Mouse (Mus musculus) embryo, embryonic 10 days (tissue): ENCODE measurements around the gene Unc13d.
A peak's percentile ranks its signal among the peaks of the same experiment; 100 is the strongest.
"Not testable (repeated sequence)": the region's sequence is repeated elsewhere in the genome, so short reads cannot be mapped to it uniquely, and the experiment has no call there.

ENCODE experiments used
- DNase-seq: peaks from one replicate; pipeline ENCODE4 v3.0.0-alpha.2; 2015; ENCODE audit warnings: low spot score

Gene Unc13d

DNA sequence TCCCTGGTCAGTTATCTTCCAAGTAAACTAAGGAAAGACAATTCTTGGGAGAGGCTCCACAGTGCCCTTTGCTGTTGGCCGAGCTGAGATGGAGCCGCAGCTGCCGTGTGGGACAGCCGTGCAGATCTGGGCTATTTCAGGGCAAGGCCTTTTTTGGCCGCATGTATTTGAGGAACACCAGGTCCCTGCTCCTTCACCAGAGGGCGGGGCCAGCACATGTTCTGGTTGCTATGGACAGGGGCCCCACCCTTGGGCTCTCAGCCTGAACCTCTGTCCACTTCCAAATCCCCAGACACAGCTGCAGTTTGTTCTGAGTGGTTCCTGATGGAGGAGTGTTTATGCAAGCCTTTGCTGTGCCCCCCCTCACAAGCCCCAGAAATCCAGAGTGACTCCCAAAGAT lies 22.6 kb upstream of the Unc13d start:
- DNase-seq = no peak

DNA sequence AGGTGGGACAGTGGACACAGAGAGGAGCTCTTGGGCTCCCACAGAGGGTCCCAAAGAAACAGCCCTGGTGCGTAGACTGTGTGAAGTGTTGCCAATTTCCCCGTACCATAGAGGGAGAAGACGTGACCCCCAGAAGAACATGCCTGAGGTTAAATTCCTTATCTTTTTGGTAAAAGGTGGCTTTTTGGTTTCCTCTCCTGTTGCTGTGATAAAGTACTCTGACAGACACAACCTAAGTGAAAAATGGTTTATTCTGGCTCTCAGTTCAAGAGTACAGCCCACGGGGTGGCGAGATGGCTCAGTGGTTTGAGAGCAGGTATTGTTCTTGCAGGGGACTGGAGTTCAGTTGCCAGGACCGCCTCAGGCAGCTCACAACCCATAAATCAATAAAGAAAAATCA lies 21.7 kb upstream of the Unc13d start:
- DNase-seq = no peak

DNA sequence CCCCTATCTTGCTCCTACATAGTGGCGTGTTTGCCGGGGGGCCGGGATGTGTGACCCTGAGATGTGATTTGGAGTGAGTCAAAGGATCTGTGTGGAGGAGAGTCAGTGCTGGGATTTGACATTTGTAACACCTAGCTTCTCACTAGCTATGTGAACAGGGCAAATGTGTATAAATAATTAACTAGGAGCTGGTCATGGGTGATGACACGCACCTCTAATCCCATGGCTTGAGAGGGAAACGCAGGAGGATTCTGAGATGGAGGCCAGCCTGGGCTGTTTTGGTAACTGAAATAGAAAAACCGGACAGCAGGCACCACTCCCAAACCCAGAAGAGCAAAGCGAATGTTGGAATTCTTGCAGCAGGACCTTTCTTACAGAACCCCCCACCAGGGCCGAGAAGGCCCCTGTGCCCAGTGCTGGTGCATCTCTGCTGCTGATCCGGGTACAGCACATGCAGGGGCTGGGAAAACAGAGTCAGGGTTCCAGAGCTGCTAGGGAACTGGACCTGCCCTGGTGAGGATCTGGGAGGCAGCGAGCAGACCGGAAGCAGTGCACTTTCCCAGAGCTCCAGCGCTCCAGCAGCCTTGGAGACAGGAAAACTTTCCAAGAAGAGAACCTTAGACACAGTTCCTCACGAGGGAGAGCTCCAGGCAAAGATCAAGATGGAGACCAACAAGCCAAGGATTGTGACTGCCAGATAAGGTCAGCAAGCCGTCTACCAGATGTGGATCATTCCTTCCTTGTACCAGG lies 21.1 kb upstream of the Unc13d start:
- no peak for DNase-seq

DNA sequence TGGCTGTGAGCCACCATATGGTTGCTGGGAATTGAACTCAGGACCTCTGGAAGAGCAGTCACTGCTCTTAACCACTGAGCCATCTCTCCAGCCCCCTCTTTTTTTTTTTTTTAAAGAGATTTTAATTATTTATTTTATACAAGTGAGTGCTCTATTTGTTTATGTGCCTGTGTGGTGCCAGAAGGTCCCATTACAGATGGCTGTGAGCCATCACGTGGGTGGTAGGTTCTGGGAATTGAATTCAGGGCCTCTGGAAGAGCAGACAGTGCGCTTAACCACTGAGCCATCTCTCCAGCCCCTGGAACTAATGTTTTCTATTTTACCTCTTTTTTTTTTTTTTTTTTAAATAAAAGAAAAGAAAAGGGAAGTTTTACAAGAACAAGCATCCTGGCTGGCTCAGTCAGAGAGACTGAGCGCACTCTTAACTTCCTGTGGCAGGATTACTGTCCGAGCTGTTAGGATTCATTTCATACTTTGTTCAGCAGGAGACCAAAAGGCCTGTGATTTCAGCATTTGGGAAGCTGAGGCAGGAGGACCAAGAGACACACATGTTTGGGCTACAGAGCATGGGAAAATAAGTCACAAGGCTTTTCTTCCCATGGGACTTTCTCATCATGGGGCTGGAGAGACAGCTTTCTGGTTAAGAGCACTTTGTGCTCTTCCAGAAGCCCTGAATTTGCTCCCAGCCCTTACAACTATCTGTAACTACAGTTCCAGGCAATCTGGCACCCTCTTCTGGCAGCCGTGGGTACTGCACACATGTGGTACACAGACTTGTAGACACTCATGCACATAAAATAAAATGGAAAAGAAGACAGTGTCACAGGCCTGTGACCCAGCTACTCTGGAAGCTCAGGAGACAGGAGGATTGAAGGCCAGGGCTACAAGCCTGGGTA lies 18.7 kb upstream of the Unc13d start:
- peak; percentile 47 for DNase-seq

DNA sequence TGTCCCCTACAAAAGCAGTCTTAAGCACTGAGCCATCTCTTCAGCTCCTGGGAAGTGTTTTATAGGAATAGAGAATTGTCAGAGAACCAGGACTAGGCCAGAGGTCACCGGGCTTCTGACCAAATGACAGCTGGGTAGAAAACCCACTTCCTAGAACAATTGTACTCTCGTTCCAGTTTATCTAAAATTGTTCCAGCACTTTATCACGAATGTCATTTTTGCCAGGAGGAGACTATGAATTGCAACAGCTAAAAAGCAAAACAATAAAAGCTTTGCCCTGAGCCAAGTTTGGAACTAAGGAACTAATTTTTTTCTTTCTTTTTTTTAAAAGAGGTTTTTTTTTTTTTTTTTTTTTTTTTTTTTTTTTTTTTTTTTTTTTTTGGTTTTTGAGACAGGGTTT lies 17.8 kb upstream of the Unc13d start:
- no peak for DNase-seq

DNA sequence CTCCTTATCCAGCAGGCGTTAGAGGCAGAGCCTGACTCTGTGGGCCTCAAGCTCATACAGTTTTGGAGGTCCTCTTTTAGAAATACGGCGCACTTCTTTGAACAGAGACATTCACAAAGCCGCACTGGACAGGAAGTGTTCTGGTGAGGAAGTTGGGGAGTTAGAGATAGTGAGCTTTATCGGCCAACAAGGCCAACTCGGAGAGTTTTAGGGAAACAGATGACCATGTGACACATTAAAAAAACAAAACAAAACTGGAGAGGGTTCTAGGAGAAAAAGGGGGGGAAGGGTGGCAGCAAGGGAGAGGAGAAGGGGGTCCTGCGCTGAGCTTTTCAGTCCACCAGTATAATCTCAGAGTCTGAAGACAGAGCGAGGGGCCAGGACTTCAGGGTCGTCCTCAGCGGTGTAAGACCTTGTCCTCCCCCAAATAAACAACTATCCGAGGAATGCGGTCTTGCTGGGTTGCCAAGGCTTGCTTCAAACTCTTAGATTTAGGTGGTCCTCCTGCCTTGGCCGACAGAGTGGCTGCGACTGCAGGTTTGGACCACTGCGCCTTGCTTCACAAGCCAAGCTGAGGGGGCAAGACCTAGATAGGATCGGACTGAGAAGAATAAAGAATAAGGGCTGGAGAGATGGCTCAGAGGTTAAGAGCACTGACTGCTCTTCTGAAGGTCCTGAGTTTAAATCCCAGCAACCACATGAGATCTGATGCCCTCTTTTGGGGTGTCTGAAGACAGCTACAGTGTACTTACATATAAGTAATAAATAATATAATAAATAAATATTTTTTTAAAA lies 16.2 kb upstream of the Unc13d start:
- DNase-seq = no peak

DNA sequence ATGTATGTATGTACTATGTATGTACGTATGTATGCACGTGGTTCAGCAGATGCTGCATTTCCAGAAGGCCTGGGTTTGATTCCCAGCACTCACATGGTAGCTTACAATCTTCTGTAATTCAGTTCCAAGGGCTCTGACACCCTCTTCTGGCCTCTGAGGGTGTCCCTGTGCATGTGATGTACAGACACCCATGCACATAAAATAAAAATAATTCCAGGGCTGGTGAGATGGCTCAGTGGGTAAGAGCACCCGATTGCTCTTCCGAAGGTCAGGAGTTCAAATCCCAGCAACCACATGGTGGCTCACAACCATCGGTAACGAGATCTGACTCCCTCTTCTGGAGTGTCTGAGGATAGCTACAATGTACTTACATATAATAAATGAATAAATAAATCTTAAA lies 15.2 kb upstream of the Unc13d start:
- not testable (repeated sequence) for DNase-seq

DNA sequence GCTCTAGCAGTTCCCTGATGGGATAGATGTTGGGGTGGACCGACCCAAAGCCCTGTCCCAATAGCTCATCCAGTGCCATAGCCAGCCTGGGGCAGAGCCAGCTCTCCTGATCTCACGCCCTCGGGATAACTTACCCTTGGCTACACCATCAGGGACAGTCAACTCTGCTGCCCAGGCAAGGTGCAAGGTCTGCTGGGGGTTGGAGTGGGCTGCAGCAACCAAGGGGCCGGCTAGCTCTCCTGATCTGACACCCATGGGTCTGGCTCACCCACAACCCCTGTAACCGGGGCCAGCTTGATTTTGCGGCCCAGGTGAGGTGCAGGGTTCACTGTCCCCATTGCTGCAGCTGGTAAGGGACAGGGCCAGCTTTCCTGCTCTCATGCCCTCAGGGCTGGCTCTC lies 13.8 kb upstream of the Unc13d start:
- DNase-seq = no peak

DNA sequence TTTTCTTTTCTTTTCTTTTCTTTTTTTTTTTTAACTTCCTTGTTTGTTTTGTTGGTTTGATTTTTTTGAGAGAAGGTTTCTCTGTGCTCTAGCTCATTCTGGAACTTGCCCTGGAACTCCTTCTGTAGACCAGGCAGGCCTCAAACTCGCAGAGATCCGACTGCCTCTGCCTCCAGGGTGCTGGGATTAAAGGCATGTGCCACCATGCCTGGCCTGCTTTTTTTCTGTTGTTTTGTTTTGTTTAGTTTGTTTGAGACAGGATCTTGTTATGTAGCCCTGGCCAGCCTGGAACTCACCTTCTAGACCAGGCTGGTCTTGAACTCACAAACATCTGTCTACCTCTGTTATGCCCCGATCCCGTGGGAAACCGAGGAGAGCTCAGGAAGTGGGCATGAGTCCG lies 11.8 kb upstream of the Unc13d start:
- no peak for DNase-seq

DNA sequence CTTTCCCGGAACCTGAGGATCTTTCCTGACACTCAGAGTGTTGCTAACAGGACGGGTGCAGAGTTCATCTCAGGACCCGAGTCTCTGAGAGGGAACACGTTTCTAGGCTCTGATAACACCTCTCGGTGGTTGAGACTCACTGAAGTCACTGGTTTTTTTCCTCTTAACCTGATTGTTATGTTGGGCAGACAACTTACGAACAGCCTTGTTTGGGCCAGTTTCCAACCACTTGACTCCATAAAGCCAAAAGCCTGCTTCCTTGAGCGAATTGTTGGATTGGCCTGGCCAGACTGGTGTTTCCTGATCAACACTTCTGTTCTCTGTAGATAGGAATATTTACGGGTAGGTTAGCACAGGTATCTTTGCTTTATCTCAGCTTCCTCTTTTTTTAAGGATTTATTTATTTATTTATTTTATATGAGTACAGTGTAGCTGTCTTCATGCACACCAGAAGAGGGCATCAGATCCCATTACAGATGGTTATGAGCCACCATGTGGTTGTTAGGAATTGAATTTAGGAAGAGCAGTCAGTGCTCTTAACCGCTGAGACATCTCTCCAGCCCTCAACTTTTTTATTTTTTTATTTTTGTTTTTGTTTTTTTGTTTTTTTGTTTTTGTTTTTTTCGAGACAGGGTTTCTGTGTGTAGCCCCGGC lies 11.1 kb upstream of the Unc13d start:
- DNase-seq = no peak

DNA sequence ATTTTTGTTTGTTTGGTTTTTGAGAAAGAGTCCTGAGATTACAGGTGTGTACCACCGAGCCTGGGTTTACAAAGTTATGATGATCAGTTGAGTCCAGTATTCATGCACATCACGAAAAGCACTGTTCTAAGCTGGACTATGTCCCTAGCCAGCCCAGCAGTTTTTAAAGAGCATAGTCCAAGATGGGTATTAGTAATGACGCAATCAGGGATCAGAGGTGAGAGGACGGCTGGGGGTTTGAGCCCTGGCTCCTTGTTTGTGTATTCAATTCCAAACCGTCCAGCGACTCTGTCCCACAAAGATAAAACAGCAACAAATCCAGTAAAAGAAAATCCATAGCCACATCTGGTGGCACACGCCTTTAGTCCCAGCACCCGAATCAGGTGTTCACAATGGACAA lies 10.4 kb upstream of the Unc13d start:
- no peak for DNase-seq

DNA sequence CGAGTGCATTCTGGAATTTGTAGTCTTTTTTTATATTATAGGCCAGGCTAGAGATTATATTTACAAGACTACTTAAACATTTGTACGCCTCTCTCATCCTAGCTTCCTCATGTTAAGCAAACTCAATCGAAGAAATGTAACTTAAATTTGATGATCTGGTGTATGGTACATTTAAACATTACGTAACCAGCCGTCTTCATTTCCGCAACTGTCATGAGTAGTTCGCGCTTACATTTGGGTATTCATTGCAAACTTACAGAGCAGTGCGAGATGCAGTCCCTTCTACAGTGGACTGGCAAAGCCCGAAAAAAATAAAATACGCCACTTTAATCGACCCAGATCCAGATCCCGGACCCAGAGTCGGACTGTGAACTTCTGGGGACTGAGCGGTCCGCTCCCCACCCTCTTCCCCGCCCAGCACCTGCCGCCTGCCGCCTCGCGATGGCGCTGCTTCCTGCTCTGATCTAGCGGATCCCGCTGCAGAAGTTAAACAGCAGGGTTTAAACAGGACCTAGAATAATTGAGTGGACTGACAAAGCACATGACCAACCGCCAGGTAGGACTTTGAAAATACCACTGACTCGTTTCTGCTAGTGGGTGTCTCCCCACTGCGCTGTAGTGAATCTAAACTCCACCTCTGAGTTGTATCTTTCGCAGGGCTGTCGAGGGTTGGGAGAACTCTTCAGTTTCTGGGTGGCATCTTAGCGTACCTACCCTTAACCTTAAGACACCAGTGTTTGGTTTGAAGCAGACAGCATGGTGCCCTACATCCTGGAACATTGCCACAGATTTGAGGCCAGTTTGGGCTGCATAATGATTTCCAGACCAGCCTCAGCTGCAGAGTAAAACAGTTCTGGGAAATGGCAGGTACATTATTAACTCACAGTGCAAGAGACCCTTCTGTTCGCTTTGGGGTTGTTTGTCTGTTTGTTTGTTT lies 9.7 kb upstream of the Unc13d start:
- DNase-seq = peak; percentile 91

DNA sequence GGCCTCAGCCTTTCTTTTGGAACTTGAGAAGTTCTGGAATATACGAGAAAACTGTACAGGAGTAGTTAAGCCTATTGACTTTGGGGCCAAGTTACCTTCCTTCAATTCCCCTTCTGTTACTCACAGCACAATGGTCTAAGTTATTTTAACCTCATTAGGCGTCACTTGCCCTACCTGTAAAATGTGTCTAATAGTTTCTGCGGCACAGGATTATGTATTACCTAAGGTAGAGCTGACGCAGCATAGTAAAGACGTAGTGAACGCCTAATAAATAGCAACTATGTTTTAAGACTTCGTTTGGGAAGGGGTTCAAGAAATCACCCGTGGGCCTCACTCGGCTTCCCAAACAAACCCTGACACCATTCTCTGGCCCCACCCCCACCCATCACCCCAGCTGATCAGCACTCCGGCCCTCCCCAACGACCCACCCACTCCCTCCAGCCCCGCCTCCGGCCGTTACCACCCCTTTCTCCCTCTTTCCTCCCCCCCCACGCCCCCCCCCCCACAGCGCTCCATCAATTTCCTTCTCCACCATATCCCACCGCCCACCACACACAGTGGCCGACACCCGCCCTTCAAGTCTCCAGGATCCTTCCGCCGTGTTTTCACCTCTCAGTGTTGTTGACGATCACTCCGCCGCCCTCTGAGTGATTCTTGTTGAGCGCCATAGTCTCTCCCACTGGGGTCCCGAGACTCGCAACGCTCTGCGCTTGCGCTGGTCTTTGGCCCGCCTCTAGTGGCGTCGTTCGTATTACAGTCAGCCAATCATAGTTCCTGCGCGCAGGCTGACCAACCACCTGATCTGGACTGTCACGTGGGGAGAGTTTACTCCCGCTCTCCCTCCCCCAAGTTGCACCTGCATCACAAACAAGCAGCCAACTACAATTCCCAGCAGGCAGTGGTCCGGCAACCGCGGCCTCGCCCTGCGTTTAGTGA lies 8.8 kb upstream of the Unc13d start, which contains the start of gene Wbp2:
Gene Wbp2 (minus strand): TSS at position 738 of the 936 bp plus-strand sequence.
- peak; percentile 99 for DNase-seq

DNA sequence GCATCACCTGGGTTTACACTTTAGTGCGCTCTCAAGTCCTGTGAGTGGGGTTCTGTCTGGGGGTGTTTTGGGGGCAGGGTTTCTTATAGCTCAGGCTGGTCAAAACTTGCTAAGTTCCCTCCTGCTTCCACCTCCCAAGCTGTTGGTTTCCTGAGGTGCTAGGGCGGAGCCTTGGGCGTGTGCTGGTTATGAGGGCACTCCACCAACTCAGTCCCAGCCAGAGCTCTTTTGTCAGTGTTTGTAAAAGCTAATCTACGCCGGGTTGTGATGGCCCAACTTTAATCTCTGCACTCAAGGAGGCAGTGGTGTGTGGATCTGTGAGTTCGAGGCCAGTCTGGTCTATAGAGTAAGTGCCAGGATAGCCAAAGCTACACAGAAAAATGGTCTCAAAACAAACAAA lies 6.4 kb upstream of the Unc13d start:
- DNase-seq = no peak

DNA sequence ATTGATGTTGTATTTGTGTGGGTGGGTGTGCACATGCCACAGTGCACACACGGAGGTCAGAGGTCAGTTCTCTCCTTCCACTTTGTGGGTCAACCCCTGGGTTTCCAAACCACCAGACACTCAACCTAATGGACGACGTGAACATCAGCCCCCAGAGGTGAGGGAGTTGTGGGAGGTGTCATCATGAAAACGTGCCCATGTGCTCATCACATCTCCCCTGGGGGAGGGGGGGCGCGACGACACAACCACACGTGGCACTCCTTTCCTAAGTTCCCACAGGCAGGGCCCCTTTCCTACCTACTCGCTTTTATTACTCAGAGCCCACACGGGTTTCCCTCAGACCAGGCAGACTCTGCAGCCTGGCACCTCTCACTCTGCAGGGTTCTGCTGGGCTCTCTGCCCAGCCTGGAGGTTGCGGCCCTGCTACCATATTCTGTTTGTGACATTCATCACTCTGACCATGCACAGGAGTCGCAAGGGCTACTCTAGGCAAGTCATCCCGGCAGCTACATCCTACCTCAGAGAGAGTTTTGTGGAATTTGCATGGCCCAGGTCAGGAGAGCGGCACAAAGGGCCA lies 5.4 kb upstream of the Unc13d start:
- DNase-seq = no peak

DNA sequence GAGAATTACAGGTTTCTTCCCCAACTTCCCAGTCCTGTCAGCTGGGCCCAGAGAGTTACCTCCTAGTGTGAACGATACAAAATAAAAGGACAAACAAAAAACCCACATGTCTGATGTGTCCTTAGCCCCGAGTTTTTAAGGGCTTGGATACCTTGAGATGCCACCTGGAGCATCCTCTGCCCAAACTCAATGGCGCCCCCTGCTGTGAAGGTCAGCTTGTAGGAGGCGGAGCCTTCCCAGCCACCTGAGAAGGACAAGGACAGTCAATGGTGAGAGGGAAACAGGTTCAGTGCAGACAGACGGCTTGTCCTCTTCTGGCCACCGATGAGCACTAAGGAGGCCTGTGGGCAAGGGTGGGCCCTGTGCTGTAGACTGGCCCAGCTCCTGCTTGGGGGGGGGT lies 3.3 kb upstream of the Unc13d start:
- DNase-seq = peak; percentile 69

DNA sequence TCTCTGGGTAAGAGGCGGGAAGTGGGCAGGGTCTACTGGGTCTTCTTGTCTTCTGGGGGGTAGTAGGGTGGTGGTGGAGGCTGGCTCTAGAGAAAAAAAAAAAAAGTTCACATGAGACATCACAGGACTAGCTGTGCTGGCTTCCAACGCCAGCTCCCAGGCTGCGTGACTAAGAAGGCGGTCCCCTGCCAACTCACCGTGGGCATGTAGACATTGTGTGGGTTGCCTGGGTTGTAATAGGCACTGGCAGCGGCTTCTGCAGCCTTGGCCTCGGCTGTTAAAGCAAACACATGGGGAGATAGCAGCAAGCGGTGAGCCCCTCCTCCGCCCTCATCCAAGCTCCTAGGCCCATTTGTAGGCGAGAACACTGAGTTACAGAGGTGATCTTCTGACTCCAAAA lies 1.8 kb upstream of the Unc13d start:
- no peak for DNase-seq

DNA sequence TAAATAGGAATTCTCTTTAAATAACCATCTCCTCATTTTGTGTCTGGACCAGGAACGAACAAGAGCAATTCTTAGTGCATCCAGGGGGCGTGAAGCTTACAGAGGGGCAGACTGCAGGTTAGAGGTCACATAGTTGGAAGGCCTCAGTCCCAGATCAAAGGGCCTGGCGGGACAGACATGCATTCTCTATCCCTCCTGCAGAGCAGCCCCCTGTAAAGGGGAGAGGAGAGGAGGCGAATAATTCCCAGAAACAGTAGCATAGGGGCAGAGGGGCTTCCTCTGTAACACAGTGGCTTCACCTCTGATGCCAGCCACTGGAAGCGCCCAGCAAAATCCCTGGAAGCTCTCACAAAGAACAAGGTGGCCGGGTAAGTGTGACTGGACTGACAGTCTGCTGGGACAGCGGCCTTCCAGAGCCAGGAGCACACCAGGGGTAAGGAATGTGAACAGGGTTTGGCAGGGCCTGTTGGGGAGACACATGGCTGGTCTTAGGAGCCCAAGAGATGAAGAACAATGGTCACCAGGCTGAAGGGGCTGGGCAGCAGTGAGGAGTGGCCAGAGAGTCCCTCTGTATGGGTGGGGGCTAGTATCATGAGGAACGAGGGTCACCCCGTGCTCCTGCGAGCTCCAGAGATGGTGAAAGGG lies 1.0 kb upstream of the Unc13d start:
- DNase-seq = peak; percentile 85

DNA sequence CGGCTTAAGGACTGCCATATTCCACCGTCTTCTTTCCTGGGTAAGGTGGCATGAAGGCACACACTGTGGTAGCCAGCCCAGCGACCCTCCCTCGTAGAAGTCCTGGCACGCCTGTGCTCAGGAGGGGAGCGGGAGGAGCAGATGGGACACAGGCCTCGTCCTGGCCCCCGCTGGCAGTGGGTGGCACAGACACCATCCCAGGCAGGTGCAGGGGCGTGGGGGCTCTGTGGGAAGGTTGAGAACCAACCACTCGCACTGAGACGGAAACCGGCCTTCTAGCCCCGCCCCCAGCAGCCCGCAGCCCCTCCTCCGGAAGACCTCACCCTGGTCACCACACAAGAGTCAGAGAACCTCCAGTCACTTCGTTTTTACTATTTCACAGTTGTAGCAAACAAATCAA lies 460 bp upstream of the Unc13d start:
- DNase-seq = peak; percentile 65
